Mouse (Mus musculus): ENCODE measurements around the gene Dyrk1a.

- TF ChIP-seq POLR2A (IDR thresholded peaks at IDR 0.05; ENCODE audit: insufficient read length, low read depth) (no peak), POLR2AphosphoS2 (IDR thresholded peaks at IDR 0.05; ENCODE audit: insufficient read length, low read depth) (peak; percentile 44), REST (IDR thresholded peaks at IDR 0.05; ENCODE audit: insufficient read depth, insufficient read length) (no peak), MAX (IDR thresholded peaks at IDR 0.05; ENCODE audit: low read depth) (no peak), E2F4 (IDR thresholded peaks at IDR 0.05; ENCODE audit: insufficient read depth) (no peak), TCF3 (IDR thresholded peaks at IDR 0.05; ENCODE audit: insufficient read length, low read depth) (no peak), USF1 (IDR thresholded peaks at IDR 0.05; ENCODE audit: low read depth) (no peak), MYOG (IDR thresholded peaks at IDR 0.05; ENCODE audit: control insufficient read depth in 1 of 3, insufficient read depth in 1 of 3, insufficient read length in 2 of 3, low read depth in 2 of 3) (no peak)
Measured at GRCm38 (mm10) chr16:94523594-94524377, 46.0 kb upstream of the Dyrk1a start.
